Comparison of ENCODE assay signal across 1 mouse cellular context in genomic region chr9:44408693-44409092, GRCm38 (mm10).
TF ChIP-seq lines count a peak whose summit lies in the region.

No protein-coding gene starts in this region.

TF ChIP-seq in MEL, 35 proteins besides CTCF, POLR2A, EP300 and RAD21:
- 0 out of 2 replicates have a peak, but pooled peaks have one; percentile 34 for TF ChIP-seq SIN3A (IDR thresholded peaks at IDR 0.05; ENCODE audit: low read length)
TF ChIP-seq in MEL: peak in this region for 1; not testable (repeated sequence) for 34.
